Mouse (Mus musculus): ENCODE results near the gene Usp50.

DNA sequence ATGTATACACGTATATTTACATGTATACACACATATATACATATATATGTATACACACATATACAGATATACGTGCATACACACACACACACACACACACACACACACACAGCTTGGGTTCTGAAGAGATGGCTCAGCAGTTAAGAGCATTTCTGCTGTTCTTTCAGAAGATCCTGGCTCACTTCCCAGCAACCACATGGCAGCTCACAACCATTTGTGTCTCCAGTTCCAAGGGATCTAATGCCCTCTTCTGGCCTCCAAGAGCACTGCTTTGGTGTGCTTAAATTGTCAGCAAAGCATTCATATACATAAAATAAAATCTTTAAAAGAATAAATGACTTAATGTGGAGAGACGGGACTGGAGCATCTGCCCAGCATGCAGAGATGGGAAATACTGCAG, 837 bp downstream of the Usp50 start:
- TF ChIP-seq CTCF (IDR thresholded peaks at IDR 0.05; ENCODE audit: low read depth, low read length) (no peak), TAL1 (conservative IDR thresholded peaks at IDR 0.05; ENCODE audit: low read depth, low read length) (no peak), GATA1 (IDR thresholded peaks at IDR 0.05; ENCODE audit: borderline replicate concordance, low read length) (no peak), POLR2AphosphoS5 (IDR thresholded peaks at IDR 0.05; ENCODE audit: insufficient replicate concordance, low read depth, low read length) (no peak), GATA2 (IDR thresholded peaks at IDR 0.05; ENCODE audit: borderline replicate concordance, low read depth, low read length) (no peak)
